Mouse (Mus musculus): ENCODE data around the gene Mrpl38.
A peak's percentile ranks its signal among the peaks of the same experiment; 100 is the strongest.

Mrpl38 gene

GRCm38 (mm10) chr11:116138468-116139138 lies at the start of gene Mrpl38:
Gene Mrpl38 (minus strand): TSS chr11:116138868.
- DNase-seq (ENCODE audit: low spot score), result peak; percentile 84

- no peak for DNase-seq (ENCODE audit: low spot score)
Observed at GRCm38 (mm10) chr11:116187226-116187930, 48.7 kb upstream of the Mrpl38 start.

- DNase-seq (ENCODE audit: low spot score), result no peak
Observed at GRCm38 (mm10) chr11:116186360-116186759, 47.7 kb upstream of the Mrpl38 start.

- DNase-seq (ENCODE audit: low spot score), result no peak
Observed at GRCm38 (mm10) chr11:116185836-116186235, 47.2 kb upstream of the Mrpl38 start.

GRCm38 (mm10) chr11:116178411-116179121 lies 39.9 kb upstream of the Mrpl38 start:
- no peak for DNase-seq (ENCODE audit: low spot score)

GRCm38 (mm10) chr11:116176010-116176409 lies 37.3 kb upstream of the Mrpl38 start:
- no peak for DNase-seq (ENCODE audit: low spot score)

- DNase-seq (ENCODE audit: low spot score), result no peak
Observed at GRCm38 (mm10) chr11:116174775-116175448, 36.2 kb upstream of the Mrpl38 start.

- DNase-seq (ENCODE audit: low spot score), result no peak
Observed at GRCm38 (mm10) chr11:116171959-116172358, 33.3 kb upstream of the Mrpl38 start.

GRCm38 (mm10) chr11:116170003-116170800 lies 31.5 kb upstream of the Mrpl38 start:
- DNase-seq (ENCODE audit: low spot score), result no peak

- no peak for DNase-seq (ENCODE audit: low spot score)
Observed at GRCm38 (mm10) chr11:116169214-116169613, 30.5 kb upstream of the Mrpl38 start.

GRCm38 (mm10) chr11:116167884-116168439 lies 29.3 kb upstream of the Mrpl38 start, which contains the start of gene Fbf1:
Gene Fbf1 (minus strand): TSS chr11:116168166.
- DNase-seq (ENCODE audit: low spot score), result peak; percentile 91

- no peak for DNase-seq (ENCODE audit: low spot score)
Observed at GRCm38 (mm10) chr11:116167232-116167631, 28.6 kb upstream of the Mrpl38 start.

GRCm38 (mm10) chr11:116163002-116163401 lies 24.3 kb upstream of the Mrpl38 start:
- DNase-seq (ENCODE audit: low spot score), result no peak

- no peak for DNase-seq (ENCODE audit: low spot score)
Observed at GRCm38 (mm10) chr11:116162146-116162545, 23.5 kb upstream of the Mrpl38 start.

- DNase-seq (ENCODE audit: low spot score), result no peak
Observed at GRCm38 (mm10) chr11:116161312-116161711, 22.6 kb upstream of the Mrpl38 start.

GRCm38 (mm10) chr11:116150960-116151359 lies 12.3 kb upstream of the Mrpl38 start:
- DNase-seq (ENCODE audit: low spot score), result no peak

- DNase-seq (ENCODE audit: low spot score), result no peak
Observed at GRCm38 (mm10) chr11:116149341-116149740, 10.7 kb upstream of the Mrpl38 start.

- no peak for DNase-seq (ENCODE audit: low spot score)
Observed at GRCm38 (mm10) chr11:116148761-116149221, 10.1 kb upstream of the Mrpl38 start.

GRCm38 (mm10) chr11:116146294-116146985 lies 7.8 kb upstream of the Mrpl38 start:
- DNase-seq (ENCODE audit: low spot score), result peak; percentile 27

Measured in ovary, adult 18-20 months (tissue).